Mouse (Mus musculus): ENCODE measurements around the gene Mtor.

Mtor gene

DNA sequence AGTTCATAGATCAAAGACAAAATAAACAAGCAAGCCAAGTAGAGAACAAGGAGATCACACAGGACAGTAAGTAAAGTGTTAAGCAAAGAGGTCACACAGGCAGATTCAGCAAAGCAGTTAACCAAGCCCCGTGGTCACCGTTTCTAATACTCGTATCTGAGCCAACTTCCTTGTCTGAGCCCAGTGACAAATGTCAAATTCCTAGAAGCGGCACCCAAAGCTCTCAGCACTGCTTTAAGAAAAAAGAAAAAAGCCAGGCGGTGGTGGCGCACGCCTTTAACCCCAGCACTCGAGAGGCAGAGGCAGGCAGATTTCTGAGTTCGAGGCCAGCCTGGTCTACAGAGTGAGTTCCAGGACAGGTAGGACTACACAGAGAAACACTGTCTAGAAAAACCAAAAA is 138.2 kb downstream of the Mtor start:
- in situ Hi-C loops (cut with MboI; ENCODE audit: unreplicated experiment in 2 of 2): no loop called here

GRCm38 (mm10) chr4:148588793-148589192 is 140.4 kb downstream of the Mtor start:
- in situ Hi-C loops (cut with MboI; ENCODE audit: unreplicated experiment in 2 of 2): no loop called here

- in situ Hi-C loops (cut with MboI; ENCODE audit: unreplicated experiment in 2 of 2): no loop called here
These were observed 141.2 kb downstream of the Mtor start for GRCm38 (mm10) chr4:148589565-148589964.

- in situ Hi-C loops (cut with MboI; ENCODE audit: unreplicated experiment in 2 of 2): no loop called here
These were observed 142.2 kb downstream of the Mtor start for GRCm38 (mm10) chr4:148590421-148591170.

DNA sequence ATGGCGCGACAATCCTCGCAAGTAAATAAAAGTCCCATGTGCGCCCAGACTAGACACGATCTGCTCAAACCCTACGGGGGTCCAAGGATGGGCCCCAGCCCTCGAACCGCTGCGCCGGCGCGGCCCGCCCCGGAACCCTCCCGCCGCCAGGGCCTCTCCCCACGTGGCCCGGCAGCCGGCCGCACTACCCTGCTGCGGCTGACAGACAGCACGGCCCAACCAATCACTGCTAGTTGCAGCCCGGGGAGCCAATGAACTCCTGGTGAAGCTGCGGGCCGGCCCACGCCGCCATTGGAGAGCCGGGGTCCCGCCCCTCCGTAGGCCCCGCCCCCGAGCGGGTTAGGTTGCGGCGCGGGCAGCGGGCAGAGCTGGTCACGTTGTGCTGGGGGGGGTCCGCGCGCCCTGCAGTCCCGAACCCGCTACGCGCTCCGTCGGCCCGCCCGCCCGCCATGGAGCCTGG is 142.8 kb downstream of the Mtor start, which contains the start of gene Srm:
Gene Srm, plus strand, starts transcription at position 333 of the 460 bp plus-strand sequence.
- in situ Hi-C loops (cut with MboI; ENCODE audit: unreplicated experiment in 2 of 2): no loop called here

DNA sequence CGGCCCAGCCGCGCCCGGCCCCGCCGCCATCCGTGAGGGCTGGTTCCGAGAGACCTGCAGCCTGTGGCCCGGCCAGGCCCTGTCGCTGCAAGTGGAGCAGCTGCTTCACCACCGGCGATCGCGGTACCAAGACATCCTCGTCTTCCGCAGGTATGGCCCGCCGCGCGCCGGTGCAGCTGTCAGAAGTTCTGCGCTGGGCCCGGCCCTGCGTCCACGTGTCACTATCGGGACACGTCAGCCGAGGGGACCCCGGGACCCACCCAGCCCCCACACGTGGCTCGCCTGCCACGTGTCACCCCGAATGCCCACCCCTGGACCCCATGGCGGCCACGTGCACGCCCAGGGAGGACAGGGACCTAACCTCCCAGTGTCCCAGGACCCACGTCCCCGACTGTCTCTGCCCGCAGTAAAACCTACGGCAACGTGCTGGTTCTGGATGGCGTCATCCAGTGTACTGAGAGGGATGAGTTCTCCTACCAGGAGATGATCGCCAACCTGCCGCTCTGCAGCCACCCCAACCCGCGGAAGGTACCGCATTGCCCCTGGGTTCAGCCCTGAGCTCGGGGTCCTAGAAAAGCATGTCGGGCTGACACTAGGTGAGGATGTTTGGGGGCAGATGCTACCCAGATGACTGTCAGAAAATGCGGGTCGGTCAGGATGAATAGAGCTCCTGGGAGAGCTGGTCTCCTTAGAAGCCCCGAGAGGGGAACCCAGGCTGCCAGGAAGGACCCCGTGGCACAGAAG is 143.4 kb downstream of the Mtor start:
- in situ Hi-C loops (cut with MboI; ENCODE audit: unreplicated experiment in 2 of 2): no loop called here

DNA sequence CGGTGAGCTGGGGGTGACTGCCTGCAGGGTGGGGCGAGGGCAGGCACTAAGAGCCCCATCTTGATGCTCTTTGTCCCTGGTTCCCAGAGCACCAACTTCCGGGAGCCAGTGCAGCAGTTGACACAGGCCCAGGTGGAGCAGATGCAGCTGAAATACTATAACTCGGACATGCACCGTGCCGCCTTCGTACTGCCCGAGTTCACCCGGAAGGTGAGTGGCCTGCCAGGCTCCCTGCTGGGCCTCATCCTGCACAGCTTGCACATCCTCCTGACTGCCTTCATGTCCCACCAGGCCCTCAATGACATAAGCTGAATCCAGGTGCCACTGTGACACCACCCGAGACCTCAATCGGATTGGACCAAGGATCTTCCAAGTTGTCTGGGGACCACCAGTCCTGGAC is 145.6 kb downstream of the Mtor start:
- in situ Hi-C loops (cut with MboI; ENCODE audit: unreplicated experiment in 2 of 2): no loop called here

DNA sequence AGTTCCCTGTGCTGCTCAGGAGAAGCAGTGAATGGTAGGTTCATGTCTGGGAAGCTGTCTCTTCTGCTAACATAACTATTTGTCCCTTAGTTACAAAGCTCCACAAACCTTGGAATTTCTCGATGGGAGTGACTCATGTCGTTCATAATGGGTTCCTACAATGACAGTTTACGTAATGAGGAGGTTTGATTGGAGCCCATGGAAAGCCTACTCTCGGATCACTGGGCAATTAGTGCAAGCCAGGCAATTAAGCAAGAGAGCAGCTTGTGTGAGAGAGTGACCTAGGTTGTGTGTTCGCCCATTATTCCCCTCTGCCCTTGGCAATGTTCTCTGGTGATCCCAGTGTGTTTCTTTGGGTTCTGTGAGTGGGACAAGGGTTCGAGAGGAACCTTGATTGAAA is 147.5 kb downstream of the Mtor start:
- in situ Hi-C loops (cut with MboI; ENCODE audit: unreplicated experiment in 2 of 2): no loop called here

DNA sequence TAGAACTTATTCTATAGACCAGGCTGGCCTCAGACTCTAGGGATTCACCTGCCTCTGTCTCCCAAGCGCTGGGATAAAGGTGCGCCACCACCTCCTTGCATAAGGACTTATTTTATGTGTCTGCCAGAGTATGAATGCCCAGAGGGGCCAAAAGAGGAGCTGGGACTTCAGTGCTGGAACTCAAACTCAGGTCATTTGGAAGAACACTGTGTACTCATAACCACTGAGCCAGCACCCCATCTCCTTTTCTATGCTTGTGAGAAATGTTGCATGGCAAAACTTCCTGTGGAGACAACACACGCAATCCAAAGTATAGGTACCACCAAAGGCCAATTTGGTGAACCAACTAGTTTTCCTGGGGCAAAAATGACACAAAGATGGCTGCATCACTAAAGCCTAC is 148.3 kb downstream of the Mtor start:
- in situ Hi-C loops (cut with MboI; ENCODE audit: unreplicated experiment in 2 of 2): no loop called here

DNA sequence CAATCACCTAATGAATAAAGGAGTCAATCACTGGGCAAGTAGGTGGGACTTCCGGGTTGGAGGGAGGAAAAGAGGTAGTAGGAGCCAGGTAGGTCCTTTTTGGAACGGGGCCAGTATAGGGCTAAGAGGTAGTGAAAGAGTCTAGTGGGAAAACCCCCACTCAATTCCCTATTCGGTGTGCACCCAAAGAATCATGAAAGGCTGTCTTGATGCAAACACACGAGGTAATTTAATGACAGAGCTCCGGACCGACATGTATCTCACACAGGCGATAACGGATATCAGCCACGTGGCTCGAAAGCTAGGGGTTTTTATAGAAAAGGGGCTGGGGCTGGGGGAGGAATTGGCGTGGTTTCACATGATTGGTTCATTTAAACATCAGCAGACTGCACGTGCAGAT is 150.4 kb downstream of the Mtor start:
- in situ Hi-C loops (cut with MboI; ENCODE audit: unreplicated experiment in 2 of 2): no loop called here

GRCm38 (mm10) chr4:148600316-148600715 is 151.9 kb downstream of the Mtor start:
- in situ Hi-C loops (cut with MboI; ENCODE audit: unreplicated experiment in 2 of 2): loop anchor here (5.0 to 25.0 kb wide), 4 partner anchors 46 to 646 kb away; partner anchors contain the start of gene Exosc10 (in 1 of the 2)

- in situ Hi-C loops (cut with MboI; ENCODE audit: unreplicated experiment in 2 of 2): loop anchor here (5.0 to 25.0 kb wide), 4 partner anchors 47 to 647 kb away; partner anchors contain the start of gene Exosc10 (in 1 of the 2)
These were observed 153.5 kb downstream of the Mtor start for GRCm38 (mm10) chr4:148601871-148602270.

DNA sequence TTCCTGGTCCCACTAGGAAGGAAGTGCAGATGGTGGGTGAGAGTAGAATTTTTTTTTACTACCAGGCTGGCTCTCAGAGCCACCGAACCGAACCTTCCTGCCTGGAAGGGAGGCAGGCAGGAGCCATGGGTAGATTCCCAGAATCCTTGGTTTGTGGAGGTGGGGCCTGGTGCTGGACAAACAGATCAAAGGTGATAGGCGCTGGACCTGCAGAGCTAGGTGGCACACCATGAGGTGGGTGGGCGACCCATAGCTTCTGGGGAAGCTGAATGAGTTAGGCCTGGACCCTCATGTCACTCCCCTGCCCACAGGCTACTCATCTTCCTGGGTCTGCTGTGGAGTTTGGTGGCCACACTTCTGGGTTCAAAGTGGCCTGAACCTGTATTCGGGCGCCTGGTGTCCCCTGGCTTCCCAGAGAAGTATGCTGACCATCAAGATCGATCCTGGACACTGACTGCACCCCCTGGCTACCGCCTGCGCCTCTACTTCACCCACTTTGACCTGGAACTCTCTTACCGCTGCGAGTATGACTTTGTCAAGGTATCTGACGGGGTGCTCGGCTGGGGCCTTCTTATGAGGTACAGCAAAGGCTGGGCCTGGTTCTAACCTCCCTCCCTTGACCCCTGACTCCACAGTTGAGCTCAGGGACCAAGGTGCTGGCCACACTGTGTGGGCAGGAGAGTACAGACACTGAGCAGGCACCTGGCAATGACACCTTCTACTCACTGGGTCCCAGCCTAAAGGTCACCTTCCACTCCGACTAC is 154.1 kb downstream of the Mtor start, which contains the start of gene Masp2:
Gene Masp2, plus strand, starts transcription at position 198 of the 764 bp plus-strand sequence.
- in situ Hi-C loops (cut with MboI; ENCODE audit: unreplicated experiment in 2 of 2): loop anchor here (5.0 to 25.0 kb wide), 4 partner anchors 48 to 648 kb away; partner anchors contain the start of gene Exosc10 (in 1 of the 2)

DNA sequence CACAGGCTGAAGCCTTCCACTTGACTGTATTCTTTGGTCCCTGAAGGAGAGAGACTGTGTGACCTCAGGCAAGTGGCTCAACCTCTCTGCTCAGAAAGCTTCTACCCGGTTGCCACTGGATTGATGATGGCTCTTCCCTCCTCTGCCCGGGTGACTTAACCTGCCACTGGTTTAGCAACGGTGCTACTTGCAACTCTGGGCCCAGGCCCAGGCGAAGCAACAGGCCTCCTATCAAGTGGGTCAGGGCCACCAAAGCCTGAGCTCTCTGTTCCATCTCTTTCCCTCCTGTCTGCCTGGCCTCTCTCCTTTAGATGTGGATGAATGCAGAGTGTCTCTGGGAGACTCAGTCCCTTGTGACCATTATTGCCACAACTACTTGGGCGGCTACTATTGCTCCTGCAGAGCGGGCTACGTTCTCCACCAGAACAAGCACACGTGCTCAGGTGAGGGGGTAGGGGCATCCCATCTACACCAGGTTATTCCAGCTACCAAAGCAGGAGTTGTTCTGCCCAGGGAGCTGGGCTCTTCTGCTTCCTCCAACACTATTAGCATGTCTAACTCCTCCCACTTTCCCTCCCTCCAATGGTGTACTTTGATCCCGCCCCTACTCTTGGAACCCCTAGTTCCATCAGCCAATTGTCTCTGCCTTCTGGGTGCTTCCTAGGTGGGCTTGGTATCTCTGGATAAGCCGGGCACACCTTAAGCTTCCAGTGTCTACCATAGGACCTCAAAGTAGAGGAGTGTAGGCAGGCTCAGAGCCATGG is 155.1 kb downstream of the Mtor start:
- in situ Hi-C loops (cut with MboI; ENCODE audit: unreplicated experiment in 2 of 2): loop anchor here (5.0 to 25.0 kb wide), 4 partner anchors 49 to 649 kb away; partner anchors contain the start of gene Exosc10 (in 1 of the 2)

- in situ Hi-C loops (cut with MboI; ENCODE audit: unreplicated experiment in 2 of 2): loop anchor here (5.0 to 25.0 kb wide), 4 partner anchors 49 to 649 kb away; partner anchors contain the start of gene Exosc10 (in 1 of the 2)
These were observed 155.7 kb downstream of the Mtor start for GRCm38 (mm10) chr4:148604141-148604540.

- in situ Hi-C loops (cut with MboI; ENCODE audit: unreplicated experiment in 2 of 2): loop anchor here (5.0 to 25.0 kb wide), 7 partner anchors 32 to 650 kb away; partner anchors contain the start of gene Exosc10 (in 1 of the 2)
These were observed 156.2 kb downstream of the Mtor start for GRCm38 (mm10) chr4:148604541-148605165.

Measured in v-Abl transformed pro-B cells (cell line).